Mouse (Mus musculus): ENCODE results near the gene Tmx4. TPM values are rescaled to one million over a fixed set of nuclear protein-coding genes. Genes with fewer than 3 reads are reported as not detected.

The Tmx4 gene
- 58.1 and 59.2 TPM in 2 replicates for polyA plus RNA-seq (2016; fragmentation: Nextera tagmentation; extraction: Ambion mirVana)

- peak within 1 kb of the TSS; percentile 89 for H3K9ac ChIP-seq
- peak; percentile 98 for ATAC-seq (ENCODE audit: low FRiP score, low read depth)
- H3K27me3 ChIP-seq (replicated peaks): no peaks in the 10 kb centered on the region
- H3K27ac ChIP-seq: peak within 1 kb of the TSS; percentile 98
- under 1% methylated on average over 57 of the region's 57 CpGs for WGBS
- H3K4me1 ChIP-seq: peaks cover 9% of the 10 kb centered on the region
- H3K4me3 ChIP-seq: peak within 1 kb of the TSS; percentile 71
- H3K4me2 ChIP-seq (replicated peaks): peak within 1 kb of the TSS; percentile 58
- no peaks in the 10 kb centered on the region for H3K9me3 ChIP-seq
- H3K36me3 ChIP-seq: no peaks in the 10 kb centered on the region
Measured at GRCm38 (mm10) chr2:134643514-134644300, at the start of gene Tmx4. Gene Tmx4, minus strand, starts transcription at chr2:134644145.

GRCm38 (mm10) chr2:134692125-134692524, 48.2 kb upstream of the Tmx4 start:
- no peak overlapping the region for H3K27ac ChIP-seq
- H3K36me3 ChIP-seq: no peaks in the 10 kb centered on the region
- no peak overlapping the region for H3K4me3 ChIP-seq
- 76% methylated on average over 1 of the region's 1 CpGs for WGBS
- H3K4me1 ChIP-seq: no peaks in the 10 kb centered on the region
- H3K9ac ChIP-seq: no peak overlapping the region
- ATAC-seq (ENCODE audit: low FRiP score, low read depth): no peak
- H3K27me3 ChIP-seq (replicated peaks): no peaks in the 10 kb centered on the region
- H3K9me3 ChIP-seq: no peaks in the 10 kb centered on the region
- no peak overlapping the region for H3K4me2 ChIP-seq (replicated peaks)

GRCm38 (mm10) chr2:134691055-134691454, 47.1 kb upstream of the Tmx4 start:
- no peaks in the 10 kb centered on the region for H3K36me3 ChIP-seq
- no peak overlapping the region for H3K27ac ChIP-seq
- no peaks in the 10 kb centered on the region for H3K9me3 ChIP-seq
- H3K27me3 ChIP-seq (replicated peaks): no peaks in the 10 kb centered on the region
- no peak overlapping the region for H3K4me2 ChIP-seq (replicated peaks)
- ATAC-seq (ENCODE audit: low FRiP score, low read depth): no peak
- H3K4me3 ChIP-seq: no peak overlapping the region
- no peak overlapping the region for H3K9ac ChIP-seq
- no peaks in the 10 kb centered on the region for H3K4me1 ChIP-seq
- whole genome bisulfite sequencing: 92% methylated on average over 7 of the region's 7 CpGs

- 34% methylated on average over 3 of the region's 3 CpGs for whole genome bisulfite sequencing
- no peak overlapping the region for H3K27ac ChIP-seq
Measured at GRCm38 (mm10) chr2:134682326-134682725, 38.4 kb upstream of the Tmx4 start.

GRCm38 (mm10) chr2:134681271-134681961, 37.5 kb upstream of the Tmx4 start:
- Histone ChIP-seq H3K36me3 (no peaks in the 10 kb centered on the region), H3K4me2 (replicated peaks) (no peak overlapping the region), H3K9ac (no peak overlapping the region), H3K4me1 (no peaks in the 10 kb centered on the region), H3K27ac (no peak overlapping the region), H3K4me3 (no peak overlapping the region), H3K9me3 (no peaks in the 10 kb centered on the region), H3K27me3 (replicated peaks) (no peaks in the 10 kb centered on the region)
- ATAC-seq (ENCODE audit: low FRiP score, low read depth): peak; percentile 66; the same call in 1 of the 2 replicates
- WGBS: 38% methylated on average over 9 of the region's 9 CpGs

More at GRCm38 (mm10) chr2:134682326-134682725, 38.4 kb upstream of the Tmx4 start:
- H3K27me3 ChIP-seq (replicated peaks): no peaks in the 10 kb centered on the region
- no peaks in the 10 kb centered on the region for H3K4me1 ChIP-seq
- H3K36me3 ChIP-seq: no peaks in the 10 kb centered on the region
- H3K9me3 ChIP-seq: no peaks in the 10 kb centered on the region
- H3K9ac ChIP-seq: no peak overlapping the region
- no peak for ATAC-seq (ENCODE audit: low FRiP score, low read depth)
- no peak overlapping the region for H3K4me2 ChIP-seq (replicated peaks)
- H3K4me3 ChIP-seq: no peak overlapping the region

GRCm38 (mm10) chr2:134679567-134679966, 35.6 kb upstream of the Tmx4 start:
- Histone ChIP-seq H3K4me2 (replicated peaks) (no peak overlapping the region), H3K36me3 (no peaks in the 10 kb centered on the region), H3K9ac (no peak overlapping the region), H3K9me3 (no peaks in the 10 kb centered on the region), H3K4me3 (no peak overlapping the region), H3K27ac (no peak overlapping the region), H3K4me1 (no peaks in the 10 kb centered on the region), H3K27me3 (replicated peaks) (no peaks in the 10 kb centered on the region)
- WGBS: 84% methylated on average over 3 of the region's 3 CpGs
- ATAC-seq (ENCODE audit: low FRiP score, low read depth): no peak

- Histone ChIP-seq H3K27me3 (replicated peaks) (no peaks in the 10 kb centered on the region), H3K9ac (no peak overlapping the region), H3K9me3 (no peaks in the 10 kb centered on the region), H3K27ac (no peak overlapping the region), H3K4me1 (no peaks in the 10 kb centered on the region), H3K4me3 (no peak overlapping the region), H3K36me3 (no peaks in the 10 kb centered on the region), H3K4me2 (replicated peaks) (no peak overlapping the region)
- ATAC-seq (ENCODE audit: low FRiP score, low read depth): no peak
- WGBS: 88% methylated on average over 1 of the region's 1 CpGs
Measured at GRCm38 (mm10) chr2:134675465-134675864, 31.5 kb upstream of the Tmx4 start.

- Histone ChIP-seq H3K27ac (no peak overlapping the region), H3K36me3 (no peaks in the 10 kb centered on the region), H3K9me3 (no peaks in the 10 kb centered on the region), H3K4me2 (replicated peaks) (no peak overlapping the region), H3K4me1 (no peaks in the 10 kb centered on the region), H3K27me3 (replicated peaks) (no peaks in the 10 kb centered on the region), H3K9ac (no peak overlapping the region), H3K4me3 (no peak overlapping the region)
- 76% methylated on average over 5 of the region's 5 CpGs for WGBS
- ATAC-seq (ENCODE audit: low FRiP score, low read depth): no peak
Measured at GRCm38 (mm10) chr2:134673604-134674003, 29.7 kb upstream of the Tmx4 start.

GRCm38 (mm10) chr2:134656477-134656876, 12.5 kb upstream of the Tmx4 start:
- no peaks in the 10 kb centered on the region for H3K4me1 ChIP-seq
- H3K27me3 ChIP-seq (replicated peaks): no peaks in the 10 kb centered on the region
- no peaks in the 10 kb centered on the region for H3K36me3 ChIP-seq
- WGBS: 35% methylated on average over 4 of the region's 4 CpGs
- H3K9me3 ChIP-seq: no peaks in the 10 kb centered on the region
- H3K4me2 ChIP-seq (replicated peaks): no peak overlapping the region
- no peak overlapping the region for H3K9ac ChIP-seq
- no peak for ATAC-seq (ENCODE audit: low FRiP score, low read depth)
- H3K4me3 ChIP-seq: no peak overlapping the region
- no peak overlapping the region for H3K27ac ChIP-seq

- H3K9me3 ChIP-seq: no peaks in the 10 kb centered on the region
- no peak overlapping the region for H3K4me3 ChIP-seq
- no peak overlapping the region for H3K9ac ChIP-seq
- H3K4me1 ChIP-seq: no peaks in the 10 kb centered on the region
- no peaks in the 10 kb centered on the region for H3K36me3 ChIP-seq
- H3K4me2 ChIP-seq (replicated peaks): no peak overlapping the region
- ATAC-seq (ENCODE audit: low FRiP score, low read depth): no peak
- H3K27me3 ChIP-seq (replicated peaks): no peaks in the 10 kb centered on the region
- no peak overlapping the region for H3K27ac ChIP-seq
Measured at GRCm38 (mm10) chr2:134654668-134655067, 10.7 kb upstream of the Tmx4 start.

GRCm38 (mm10) chr2:134652759-134653158, 8.8 kb upstream of the Tmx4 start:
- no peaks in the 10 kb centered on the region for H3K27me3 ChIP-seq (replicated peaks)
- no peak overlapping the region for H3K27ac ChIP-seq
- H3K4me3 ChIP-seq: no peak overlapping the region
- no peaks in the 10 kb centered on the region for H3K36me3 ChIP-seq
- H3K9ac ChIP-seq: no peak overlapping the region
- 91% methylated on average over 5 of the region's 5 CpGs for WGBS
- H3K4me2 ChIP-seq (replicated peaks): no peak overlapping the region
- no peaks in the 10 kb centered on the region for H3K4me1 ChIP-seq
- ATAC-seq (ENCODE audit: low FRiP score, low read depth): no peak
- no peaks in the 10 kb centered on the region for H3K9me3 ChIP-seq

- Histone ChIP-seq H3K27me3 (replicated peaks) (no peaks in the 10 kb centered on the region), H3K9me3 (no peaks in the 10 kb centered on the region), H3K4me2 (replicated peaks) (no peak overlapping the region), H3K9ac (no peak overlapping the region), H3K4me1 (peaks cover 6% of the 10 kb centered on the region; the same call in 1 of the 2 replicates), H3K4me3 (no peak overlapping the region), H3K27ac (no peak overlapping the region), H3K36me3 (no peaks in the 10 kb centered on the region)
- ATAC-seq (ENCODE audit: low FRiP score, low read depth): no peak
- 93% methylated on average over 3 of the region's 3 CpGs for WGBS
Measured at GRCm38 (mm10) chr2:134648999-134649398, 5.1 kb upstream of the Tmx4 start.

Data from neural tube, embryonic 12.5 days (tissue).